Mouse (Mus musculus) stomach, embryonic 15.5 days (tissue): ENCODE results near the gene Susd6. TPM values are rescaled to one million over a fixed set of nuclear protein-coding genes. Genes with fewer than 3 reads are reported as not detected.

Experiments used
- ATAC-seq: fragments of 200-750 bp; cut with Nextera tagmentation; 2 replicates; pipeline ENCODE4 v1.8.0; 2017; ENCODE audit warnings: low read depth, moderate number of reproducible peaks, moderate TSS enrichment; ENCODE audit not compliant: insufficient read depth, low FRiP score
- H3K27ac ChIP-seq: fragments of 300-500 bp; sonication (generic); 2 replicates; pipeline ENCODE4 v1.5.1; 2015; ENCODE audit warnings: mild to moderate bottlenecking, inconsistent platforms
- H3K27me3 ChIP-seq: fragments of 300-500 bp; sonication (generic); replicated peaks from 2 replicates; pipeline ENCODE4 v1.6.1; 2015; ENCODE audit warnings: inconsistent platforms
- H3K36me3 ChIP-seq: fragments of 300-500 bp; sonication (generic); 2 replicates; pipeline ENCODE4 v1.6.1; 2015; ENCODE audit warnings: inconsistent platforms
- H3K4me1 ChIP-seq: fragments of 300-500 bp; sonication (generic); 2 replicates; pipeline ENCODE4 v1.6.1; 2015; ENCODE audit warnings: inconsistent platforms
- H3K4me2 ChIP-seq: fragments of 300-500 bp; sonication (generic); 2 replicates; pipeline ENCODE4 v1.6.1; 2015; ENCODE audit warnings: mild to moderate bottlenecking, inconsistent platforms
- H3K4me3 ChIP-seq: fragments of 300-500 bp; sonication (generic); replicated peaks from 2 replicates; pipeline ENCODE4 v1.5.1; 2015; ENCODE audit warnings: inconsistent platforms
- H3K9ac ChIP-seq: fragments of 300-500 bp; sonication (generic); 2 replicates; pipeline ENCODE4 v1.6.1; 2015; ENCODE audit warnings: inconsistent platforms
- H3K9me3 ChIP-seq: fragments of 300-500 bp; sonication (generic); 2 replicates; pipeline ENCODE4 v1.6.1; 2016; ENCODE audit warnings: inconsistent platforms
- WGBS: fragments of 180-500 bp; shearing (Covaris S2); methylation state at CpG from one replicate; pipeline ENCODE4 v1.1.7; 2015; 5-methylcytosine and 5-hydroxymethylcytosine counted together
- polyA plus RNA-seq: library from polyadenylated mRNA; unstranded; fragments of >200 nt; fragmentation: Nextera tagmentation; extraction: Ambion mirVana; gene quantifications from 2 replicates; pipeline ENCODE4 v1.2.1, GENCODE M21; 2015

The Susd6 gene
- polyA plus RNA-seq, 1 experiment from 2014 or later, result 17.5 TPM

DNA sequence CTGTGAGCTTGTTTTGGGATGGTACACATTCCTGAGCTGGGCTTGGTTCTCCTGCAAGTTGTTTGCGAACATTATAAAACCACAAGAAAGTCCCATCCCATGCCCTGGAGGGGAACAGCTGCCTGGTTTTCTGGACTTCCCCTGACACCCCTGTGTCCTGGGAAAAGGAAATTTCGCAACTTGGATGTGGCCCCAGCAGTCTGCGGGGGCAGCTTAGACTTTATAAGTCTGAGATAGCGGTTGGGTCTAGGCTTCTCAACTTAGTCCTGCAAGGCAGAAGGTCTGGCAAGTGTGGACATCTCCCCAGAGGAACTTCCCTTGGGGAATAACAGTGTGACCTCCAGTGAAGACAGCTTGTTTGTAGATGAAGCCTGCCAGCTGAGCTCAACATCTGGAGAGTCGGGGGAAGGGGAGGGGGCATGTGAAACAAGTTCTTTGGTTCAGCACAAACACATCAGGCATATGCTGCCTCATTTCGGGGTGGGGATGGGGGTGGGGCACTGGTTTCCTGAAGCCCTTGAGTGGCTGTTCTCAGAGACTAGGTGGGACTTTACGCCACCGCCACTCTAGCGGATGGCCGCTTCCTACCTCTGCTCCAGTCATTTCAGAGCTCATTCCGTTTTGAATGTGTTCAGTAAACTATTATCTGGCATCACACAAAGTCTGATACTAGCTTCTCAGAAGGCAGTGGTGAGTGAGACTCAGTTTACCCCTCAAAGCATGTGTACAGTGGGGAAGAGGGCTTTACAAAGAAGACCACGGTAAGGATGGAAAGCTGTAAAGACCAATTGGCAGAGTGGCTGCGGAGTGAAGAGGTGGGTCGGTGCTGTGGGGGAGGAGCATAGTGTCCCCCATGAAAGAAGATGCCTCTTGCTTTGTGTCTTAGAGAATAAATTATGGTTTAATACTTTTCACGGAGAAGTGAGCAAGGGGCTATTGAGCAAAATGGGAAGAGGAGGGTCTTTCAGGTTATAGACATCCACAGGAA lies 95.3 kb downstream of the Susd6 start:
- peaks cover 12% of the 10 kb centered on the region; the same call in 1 of the 2 replicates for H3K4me1 ChIP-seq
- H3K27me3 ChIP-seq, result no peaks in the 10 kb centered on the region
- H3K4me3 ChIP-seq, result no peak overlapping the region; the same call in 1 of the 2 replicates
- H3K9ac ChIP-seq, result no peak overlapping the region
- peak; percentile 55; the same call in 1 of the 2 replicates for ATAC-seq
- WGBS, result 30% methylated on average over 15 of the region's 15 CpGs
- no peaks in the 10 kb centered on the region for H3K9me3 ChIP-seq
- no peaks in the 10 kb centered on the region for H3K36me3 ChIP-seq
- H3K4me2 ChIP-seq, result peak overlapping the region; percentile 33; the same call in 1 of the 2 replicates
- H3K27ac ChIP-seq, result peak overlapping the region; percentile 26

DNA sequence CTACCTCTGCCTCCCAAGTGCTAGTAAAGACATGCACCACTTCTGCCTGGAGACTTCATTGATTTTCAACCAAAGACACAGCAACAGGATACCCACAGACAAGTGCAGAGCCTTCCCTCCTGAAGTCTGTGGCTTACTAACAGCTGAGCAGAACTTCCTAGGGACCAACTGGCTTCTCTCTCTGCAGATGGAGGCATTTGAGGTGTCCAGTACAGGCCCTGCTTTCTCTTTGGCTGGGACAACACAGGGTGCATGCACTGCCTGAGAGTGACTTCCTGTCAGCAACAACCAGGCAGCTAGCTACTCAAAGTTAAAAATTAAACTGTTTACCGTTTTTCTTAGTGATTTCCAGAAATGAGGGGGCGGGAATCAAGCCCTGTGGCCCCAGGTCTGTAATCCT lies 96.7 kb downstream of the Susd6 start:
- no peak overlapping the region for H3K4me3 ChIP-seq
- H3K9ac ChIP-seq, result no peak overlapping the region
- WGBS, result 42% methylated on average over 2 of the region's 2 CpGs
- no peak overlapping the region for H3K4me2 ChIP-seq
- no peaks in the 10 kb centered on the region for H3K36me3 ChIP-seq
- H3K4me1 ChIP-seq, result peaks cover 12% of the 10 kb centered on the region; the same call in 1 of the 2 replicates
- H3K27me3 ChIP-seq, result no peaks in the 10 kb centered on the region
- no peak for ATAC-seq
- no peak overlapping the region for H3K27ac ChIP-seq
- no peaks in the 10 kb centered on the region for H3K9me3 ChIP-seq

DNA sequence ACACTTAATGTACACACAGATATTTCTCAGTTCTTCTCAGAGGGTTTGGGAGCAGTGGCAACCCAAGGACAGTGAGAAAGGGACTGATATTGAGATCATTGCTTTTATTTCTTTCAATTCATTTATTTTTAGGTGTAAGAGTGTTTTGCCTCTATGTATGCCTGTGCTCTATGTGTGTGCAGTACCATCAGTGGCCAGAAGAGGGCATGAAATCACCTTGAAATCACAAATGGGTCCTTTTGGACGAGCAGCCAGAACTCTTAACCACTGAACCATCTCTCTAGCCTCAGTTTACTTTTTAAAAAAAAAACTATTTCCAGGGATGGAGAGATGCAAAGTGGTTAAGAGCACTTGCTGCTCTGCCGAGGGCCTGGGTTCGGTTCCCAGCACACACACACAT lies 99.0 kb downstream of the Susd6 start:
- no peaks in the 10 kb centered on the region for H3K9me3 ChIP-seq
- no peak for ATAC-seq
- H3K4me1 ChIP-seq, result peaks cover 12% of the 10 kb centered on the region; the same call in 1 of the 2 replicates
- H3K36me3 ChIP-seq, result no peaks in the 10 kb centered on the region
- 87% methylated on average over 3 of the region's 3 CpGs for WGBS
- H3K4me3 ChIP-seq, result no peak overlapping the region
- no peak overlapping the region for H3K4me2 ChIP-seq
- H3K27me3 ChIP-seq, result no peaks in the 10 kb centered on the region
- no peak overlapping the region for H3K9ac ChIP-seq
- no peak overlapping the region for H3K27ac ChIP-seq

DNA sequence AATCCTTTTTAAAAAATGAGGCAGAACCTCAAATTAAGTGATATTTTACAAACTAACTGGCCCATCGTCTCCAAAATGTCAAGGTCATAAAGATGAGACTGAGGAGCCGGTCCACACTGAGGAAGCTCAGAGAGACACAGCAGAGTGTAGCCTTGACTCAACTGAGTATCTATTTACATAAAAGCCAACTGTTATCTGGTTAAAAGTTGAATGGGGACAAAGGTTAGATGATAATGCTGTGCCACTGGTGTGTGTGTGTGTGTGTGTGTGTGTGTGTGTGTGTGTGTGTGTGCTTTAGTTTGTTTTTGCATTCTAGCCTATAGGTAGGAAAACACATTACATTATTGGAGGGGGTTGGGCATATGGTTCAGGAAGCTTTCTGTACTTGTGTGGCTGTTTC lies 100.8 kb downstream of the Susd6 start:
- ATAC-seq, result no peak
- H3K36me3 ChIP-seq, result no peaks in the 10 kb centered on the region
- 72% methylated on average over 2 of the region's 2 CpGs for WGBS

DNA sequence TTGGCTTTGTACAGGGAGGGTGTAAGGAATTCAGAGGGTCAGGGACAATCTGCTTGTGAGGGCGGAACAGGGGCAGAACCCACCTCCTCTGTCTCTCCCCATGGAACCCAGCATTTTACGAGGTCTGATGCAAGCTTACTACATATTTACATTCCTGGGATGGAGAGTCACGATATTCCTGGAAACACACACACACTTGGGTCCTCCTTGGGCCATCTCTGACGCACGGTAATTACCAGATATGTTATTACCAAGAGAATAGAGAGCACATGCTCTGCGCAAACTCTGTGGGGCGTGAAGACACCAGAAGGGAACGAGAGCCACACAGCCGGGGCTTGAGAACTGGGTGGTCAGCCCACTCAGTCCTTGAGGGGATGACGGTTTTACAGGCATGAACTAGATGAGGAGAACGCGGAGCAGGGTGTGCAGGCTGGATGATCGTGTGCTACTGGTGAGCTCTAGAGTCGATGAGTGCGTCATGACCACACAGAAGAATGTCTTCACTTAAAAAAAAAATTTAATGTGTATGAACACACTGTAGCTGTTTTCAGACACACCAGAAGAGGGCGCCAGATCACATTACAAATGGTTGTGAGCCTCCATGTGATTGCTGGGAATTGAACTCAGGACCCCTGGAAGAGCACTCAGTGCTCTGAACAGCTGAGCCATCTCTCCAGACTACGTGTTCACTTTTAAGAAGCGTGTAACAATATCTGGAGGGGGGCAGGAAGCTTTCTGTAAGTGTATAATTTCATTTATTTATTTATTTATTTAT lies 103.6 kb downstream of the Susd6 start:
- Histone ChIP-seq H3K36me3 (no peaks in the 10 kb centered on the region), H3K4me2 (no peak overlapping the region), H3K4me1 (no peaks in the 10 kb centered on the region), H3K4me3 (no peak overlapping the region), H3K27me3 (no peaks in the 10 kb centered on the region), H3K27ac (no peak overlapping the region), H3K9me3 (no peaks in the 10 kb centered on the region), H3K9ac (no peak overlapping the region)
- 86% methylated on average over 18 of the region's 18 CpGs for WGBS
- no peak for ATAC-seq

More for the DNA sequence above, 100.8 kb downstream of the Susd6 start:
- no peak overlapping the region for H3K9ac ChIP-seq
- no peak overlapping the region for H3K4me2 ChIP-seq
- no peak overlapping the region for H3K27ac ChIP-seq
- H3K4me3 ChIP-seq, result no peak overlapping the region
- H3K9me3 ChIP-seq, result no peaks in the 10 kb centered on the region
- H3K4me1 ChIP-seq, result no peaks in the 10 kb centered on the region
- no peaks in the 10 kb centered on the region for H3K27me3 ChIP-seq

DNA sequence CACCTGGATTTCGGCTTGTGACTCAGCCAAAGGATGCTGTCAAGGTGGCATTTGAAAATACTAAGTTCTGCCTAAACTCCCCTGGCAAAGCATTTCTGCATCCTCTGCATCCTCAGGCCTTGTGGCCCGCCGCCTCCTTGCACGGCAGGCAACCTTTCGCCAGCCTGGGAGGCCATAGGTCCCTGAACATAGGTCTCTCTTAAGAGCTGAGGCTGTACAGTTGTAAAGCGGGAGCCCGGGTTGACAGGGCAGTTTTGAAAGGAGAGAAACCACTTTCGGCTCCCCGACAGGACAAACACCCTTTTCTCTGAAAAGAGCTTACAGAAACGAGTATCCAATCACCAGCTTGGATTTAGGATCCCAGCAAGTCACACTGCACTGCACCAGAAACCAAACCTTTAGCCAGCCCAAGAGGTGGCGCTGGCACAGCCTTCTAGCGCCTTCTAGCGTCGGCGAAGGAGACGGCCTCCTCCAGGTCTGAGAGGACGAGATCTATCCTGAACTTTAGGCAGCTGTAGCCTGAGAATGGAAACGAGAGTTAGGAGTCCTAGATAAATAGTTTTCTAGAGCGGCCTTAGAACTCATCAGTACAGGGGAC lies 104.8 kb downstream of the Susd6 start:
- Histone ChIP-seq H3K4me3 (no peak overlapping the region; the same call in 1 of the 2 replicates), H3K4me1 (no peaks in the 10 kb centered on the region)
- ATAC-seq, result peak; percentile 77; the same call in 1 of the 2 replicates

DNA sequence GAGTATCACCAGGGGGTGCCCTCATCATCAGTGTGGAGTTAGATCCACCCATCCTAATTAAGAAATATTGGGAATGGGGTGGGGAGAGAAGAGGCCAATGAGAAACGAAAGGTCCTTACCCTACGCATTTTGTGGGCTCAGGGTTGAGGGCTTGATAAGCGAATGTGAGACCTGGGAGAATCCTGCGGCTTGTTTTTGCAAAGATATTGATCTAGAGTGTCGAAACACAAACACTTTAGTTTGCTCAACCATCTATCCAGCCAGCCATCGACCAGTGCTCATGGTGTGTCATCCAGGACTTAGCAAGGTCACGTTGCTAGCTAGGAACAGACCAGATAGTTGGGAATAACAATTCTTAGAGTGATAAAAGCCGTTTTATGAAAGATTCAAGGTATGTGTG lies 119.3 kb downstream of the Susd6 start:
- Histone ChIP-seq H3K27me3 (no peaks in the 10 kb centered on the region), H3K36me3 (no peaks in the 10 kb centered on the region), H3K4me2 (no peak overlapping the region), H3K4me1 (no peaks in the 10 kb centered on the region), H3K27ac (no peak overlapping the region), H3K4me3 (no peak overlapping the region), H3K9me3 (no peaks in the 10 kb centered on the region), H3K9ac (no peak overlapping the region)
- no peak for ATAC-seq
- 74% methylated on average over 8 of the region's 8 CpGs for WGBS

More for the DNA sequence above, 104.8 kb downstream of the Susd6 start:
- no peak overlapping the region for H3K27ac ChIP-seq
- no peaks in the 10 kb centered on the region for H3K36me3 ChIP-seq
- no peaks in the 10 kb centered on the region for H3K27me3 ChIP-seq
- no peaks in the 10 kb centered on the region for H3K9me3 ChIP-seq
- H3K4me2 ChIP-seq, result peak overlapping the region; percentile 44
- 15% methylated on average over 19 of the region's 19 CpGs for WGBS
- H3K9ac ChIP-seq, result no peak overlapping the region

DNA sequence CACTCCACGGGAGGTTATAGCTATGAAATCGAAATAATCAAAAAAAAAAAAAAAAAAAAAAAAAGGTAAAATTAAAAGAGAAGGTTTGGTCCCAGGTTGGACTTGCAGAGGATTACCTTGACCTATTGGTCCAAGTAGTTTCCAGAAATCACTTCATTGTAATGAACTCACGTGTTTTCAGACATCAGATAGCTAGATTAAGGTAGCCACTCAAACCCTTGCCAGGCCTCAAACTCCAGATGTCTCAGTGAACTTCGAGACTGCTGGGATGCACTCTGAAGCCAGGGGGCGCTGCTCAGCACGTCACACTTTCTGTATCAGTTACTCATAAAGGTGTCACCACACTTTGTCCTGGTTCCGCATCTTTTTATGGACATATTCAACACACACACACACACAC lies 127.5 kb downstream of the Susd6 start:
- Histone ChIP-seq H3K27ac (no peak overlapping the region), H3K27me3 (no peaks in the 10 kb centered on the region), H3K36me3 (no peaks in the 10 kb centered on the region), H3K9ac (no peak overlapping the region), H3K9me3 (no peaks in the 10 kb centered on the region), H3K4me3 (no peak overlapping the region), H3K4me2 (no peak overlapping the region), H3K4me1 (no peaks in the 10 kb centered on the region)
- WGBS, result 57% methylated on average over 7 of the region's 7 CpGs
- no peak for ATAC-seq

DNA sequence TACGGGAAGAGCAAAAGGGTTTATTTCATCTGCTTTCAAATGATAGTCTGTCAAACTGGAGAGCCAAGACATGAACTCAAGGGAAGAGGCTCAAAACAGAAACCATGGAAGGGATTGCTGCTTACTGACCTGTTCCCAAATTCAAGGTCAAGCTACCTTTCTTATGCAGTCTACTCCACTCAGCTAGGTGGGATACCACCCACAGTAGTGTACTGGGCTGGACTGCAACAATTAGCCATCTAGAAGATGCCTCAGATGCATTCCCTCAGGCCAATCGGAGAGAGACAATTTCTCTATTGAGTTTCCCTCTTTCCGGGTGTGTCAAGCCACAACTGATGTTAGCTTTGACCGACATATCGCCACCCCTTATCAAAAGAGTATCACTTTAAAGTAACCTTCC lies 131.0 kb downstream of the Susd6 start:
- 91% methylated on average over 5 of the region's 5 CpGs for WGBS
- no peaks in the 10 kb centered on the region for H3K36me3 ChIP-seq
- ATAC-seq, result no peak
- no peaks in the 10 kb centered on the region for H3K27me3 ChIP-seq
- no peaks in the 10 kb centered on the region for H3K9me3 ChIP-seq
- no peak overlapping the region for H3K9ac ChIP-seq
- H3K27ac ChIP-seq, result no peak overlapping the region
- H3K4me1 ChIP-seq, result peaks cover 2% of the 10 kb centered on the region; the same call in 1 of the 2 replicates
- no peak overlapping the region for H3K4me3 ChIP-seq
- H3K4me2 ChIP-seq, result no peak overlapping the region

DNA sequence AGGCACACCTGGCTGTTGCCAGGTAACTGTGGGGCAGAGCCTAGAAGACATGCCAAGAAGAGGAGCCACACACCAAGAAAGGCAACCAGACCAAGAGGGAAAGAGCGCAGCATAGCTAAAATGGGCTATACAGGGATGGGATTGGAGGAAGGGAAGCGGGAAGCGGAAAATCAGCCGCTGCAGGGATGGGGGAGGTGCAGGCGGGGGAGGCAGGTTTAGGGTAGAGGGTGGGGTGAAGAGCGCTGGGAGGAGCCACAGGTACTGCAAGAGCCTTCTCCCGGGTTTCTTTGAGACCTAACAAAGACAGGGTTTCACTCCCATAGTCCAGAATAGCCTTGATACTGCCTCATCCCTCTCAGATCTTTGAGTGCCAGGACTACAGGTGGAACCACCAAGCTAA lies 132.6 kb downstream of the Susd6 start:
- peak; percentile 25; the same call in 1 of the 2 replicates for ATAC-seq
- H3K4me3 ChIP-seq, result no peak overlapping the region; the same call in 1 of the 2 replicates

DNA sequence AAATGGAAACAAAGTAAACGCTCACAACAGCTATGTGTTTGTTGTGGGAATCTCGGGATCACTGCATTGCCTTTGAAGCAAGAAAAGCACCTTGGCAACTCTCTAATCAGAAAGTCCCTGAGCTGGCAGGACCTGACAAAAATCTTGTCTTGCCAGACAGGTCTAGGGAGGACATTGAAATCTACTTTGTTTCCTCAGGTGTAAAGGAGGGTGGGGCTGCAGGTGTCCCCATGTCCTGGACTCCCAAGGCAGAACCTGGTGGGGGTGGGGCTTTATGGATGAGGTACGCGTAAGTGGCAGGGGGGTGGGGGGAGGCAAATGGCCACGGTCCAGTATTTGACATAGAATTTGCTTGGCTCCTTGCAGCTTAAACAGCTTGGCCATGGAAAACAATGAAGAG lies 133.3 kb downstream of the Susd6 start:
- Histone ChIP-seq H3K4me1 (peaks cover 2% of the 10 kb centered on the region; the same call in 1 of the 2 replicates), H3K27me3 (no peaks in the 10 kb centered on the region), H3K4me3 (no peak overlapping the region), H3K27ac (peak overlapping the region; percentile 89), H3K36me3 (no peaks in the 10 kb centered on the region), H3K4me2 (peak overlapping the region; percentile 43; the same call in 1 of the 2 replicates), H3K9me3 (no peaks in the 10 kb centered on the region), H3K9ac (no peak overlapping the region)
- ATAC-seq, result peak; percentile 41; the same call in 1 of the 2 replicates
- 41% methylated on average over 5 of the region's 5 CpGs for WGBS

More for the DNA sequence above, 132.6 kb downstream of the Susd6 start:
- peaks cover 2% of the 10 kb centered on the region; the same call in 1 of the 2 replicates for H3K4me1 ChIP-seq
- 5% methylated on average over 7 of the region's 7 CpGs for WGBS
- H3K4me2 ChIP-seq, result peak overlapping the region; percentile 43
- H3K27ac ChIP-seq, result peak overlapping the region; percentile 89; the same call in 1 of the 2 replicates
- no peaks in the 10 kb centered on the region for H3K36me3 ChIP-seq
- no peak overlapping the region for H3K9ac ChIP-seq
- H3K27me3 ChIP-seq, result no peaks in the 10 kb centered on the region
- no peaks in the 10 kb centered on the region for H3K9me3 ChIP-seq
